Mouse (Mus musculus) cortical plate, adult 2 months (tissue): ENCODE results near the gene Rph3al.

ENCODE experiments used
- CTCF ChIP-seq: fragments of 200-500 bp; IDR thresholded peaks from 2 replicates; pipeline ENCODE4 v1.5.1; 2011; ENCODE audit warnings: mild to moderate bottlenecking, control low read depth, low read length; ENCODE audit not compliant: insufficient read depth; ENCODE audit errors: extremely low read depth
- POLR2A ChIP-seq: fragments of 200-500 bp; IDR thresholded peaks from 2 replicates; pipeline ENCODE4 v1.6.1; 2011; ENCODE audit warnings: mild to moderate bottlenecking, low read length, control low read depth; ENCODE audit not compliant: insufficient read depth; ENCODE audit errors: extremely low read depth

DNA sequence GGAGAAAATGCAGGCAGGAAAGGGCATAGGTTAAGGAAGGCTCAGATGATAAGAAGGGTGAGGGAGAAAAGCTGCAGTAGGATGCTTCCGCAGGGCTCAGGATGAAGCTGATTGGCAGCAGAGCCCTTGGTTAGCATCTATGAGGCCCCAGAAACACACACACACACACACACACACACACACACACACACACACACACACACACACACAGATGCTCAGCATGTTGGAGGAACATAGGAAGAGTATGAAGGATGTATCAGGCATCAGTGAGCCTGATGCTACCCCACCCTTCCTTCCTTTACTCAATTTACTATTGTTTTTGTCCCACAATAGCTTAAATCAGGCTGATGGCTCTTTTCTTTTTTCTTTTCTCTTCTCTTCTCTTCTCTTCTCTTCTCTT lies 46.4 kb upstream of the Rph3al start:
- no peak for TF ChIP-seq CTCF
- no peak for TF ChIP-seq POLR2A
